Mouse (Mus musculus): ENCODE measurements at regions not wholly inside any gene's neighbourhood (a gene's known extent, or its start where the extent isn't known, plus 50 kb on each side); places are given as distances from the start of the nearest gene placed in this dataset.

- DNase-seq (ENCODE audit: low spot score) (no peak), ATAC-seq (replicated peaks; ENCODE audit: low FRiP score, low read depth) (no peak)
- Histone ChIP-seq H3K4me3 (replicated peaks; ENCODE audit: low read depth, low read length) (no peak overlapping the region), H3K4me2 (ENCODE audit: low read length) (no peak overlapping the region), H3K4me1 (replicated peaks; ENCODE audit: insufficient read depth, low read length) (no peaks in the 10 kb centered on the region), H3K27me3 (ENCODE audit: insufficient read depth, low read length) (no peaks in the 10 kb centered on the region), H3K36me3 (ENCODE audit: insufficient read depth, low read length) (no peaks in the 10 kb centered on the region), H3K9me3 (replicated peaks; ENCODE audit: low read length) (no peaks in the 10 kb centered on the region), H3K9ac (ENCODE audit: low read depth, low read length) (no peak overlapping the region), H3K27ac (no peak overlapping the region)
- no peak for TF ChIP-seq CTCF (IDR thresholded peaks at IDR 0.05; ENCODE audit: low read depth)
Measured at GRCm38 (mm10) chr14:73807169-73807568, 146.1 kb downstream of the Gm21750 start.

- WGBS: 57% methylated on average over 6 of the region's 6 CpGs
- Histone ChIP-seq H3K36me3 (ENCODE audit: insufficient read depth, low read length) (no peaks in the 10 kb centered on the region), H3K4me1 (replicated peaks; ENCODE audit: insufficient read depth, low read length) (no peaks in the 10 kb centered on the region), H3K9me3 (replicated peaks; ENCODE audit: low read length) (no peaks in the 10 kb centered on the region), H3K9ac (ENCODE audit: low read depth, low read length) (no peak overlapping the region), H3K27me3 (ENCODE audit: insufficient read depth, low read length) (no peaks in the 10 kb centered on the region), H3K4me3 (replicated peaks; ENCODE audit: low read depth, low read length) (no peak overlapping the region), H3K4me2 (ENCODE audit: low read length) (no peak overlapping the region), H3K27ac (no peak overlapping the region)
- ATAC-seq (replicated peaks; ENCODE audit: low FRiP score, low read depth) (no peak), DNase-seq (ENCODE audit: low spot score) (peak; percentile 15)
- no peak for TF ChIP-seq CTCF (IDR thresholded peaks at IDR 0.05; ENCODE audit: low read depth)
Measured at GRCm38 (mm10) chr14:73838890-73839289, 177.9 kb downstream of the Gm21750 start.

GRCm38 (mm10) chr14:73861782-73862181 is 200.8 kb downstream of the Gm21750 start:
- 30% methylated on average over 2 of the region's 2 CpGs for whole genome bisulfite sequencing
- H3K9ac ChIP-seq (ENCODE audit: low read depth, low read length): no peak overlapping the region
- H3K4me2 ChIP-seq (ENCODE audit: low read length): no peak overlapping the region
- H3K4me1 ChIP-seq (replicated peaks; ENCODE audit: insufficient read depth, low read length): no peaks in the 10 kb centered on the region
- no peaks in the 10 kb centered on the region for H3K27me3 ChIP-seq (ENCODE audit: insufficient read depth, low read length)
- H3K4me3 ChIP-seq (replicated peaks; ENCODE audit: low read depth, low read length): no peak overlapping the region
- DNase-seq (ENCODE audit: low spot score) (peak; percentile 38), ATAC-seq (replicated peaks; ENCODE audit: low FRiP score, low read depth) (no peak)
- no peaks in the 10 kb centered on the region for H3K36me3 ChIP-seq (ENCODE audit: insufficient read depth, low read length)
- H3K9me3 ChIP-seq (replicated peaks; ENCODE audit: low read length): no peaks in the 10 kb centered on the region
- H3K27ac ChIP-seq: no peak overlapping the region
- no peak for TF ChIP-seq CTCF (IDR thresholded peaks at IDR 0.05; ENCODE audit: low read depth)

- Histone ChIP-seq H3K4me2 (ENCODE audit: low read length) (no peak overlapping the region), H3K4me3 (replicated peaks; ENCODE audit: low read depth, low read length) (no peak overlapping the region), H3K27me3 (ENCODE audit: insufficient read depth, low read length) (no peaks in the 10 kb centered on the region), H3K9me3 (replicated peaks; ENCODE audit: low read length) (no peaks in the 10 kb centered on the region), H3K36me3 (ENCODE audit: insufficient read depth, low read length) (no peaks in the 10 kb centered on the region), H3K27ac (no peak overlapping the region), H3K4me1 (replicated peaks; ENCODE audit: insufficient read depth, low read length) (no peaks in the 10 kb centered on the region), H3K9ac (ENCODE audit: low read depth, low read length) (no peak overlapping the region)
- DNase-seq (ENCODE audit: low spot score) (peak; percentile 54), ATAC-seq (replicated peaks; ENCODE audit: low FRiP score, low read depth) (peak; percentile 54; the same call in 1 of the 2 replicates)
- no peak for TF ChIP-seq CTCF (IDR thresholded peaks at IDR 0.05; ENCODE audit: low read depth)
Measured at GRCm38 (mm10) chr14:73874337-73874736, 213.3 kb downstream of the Gm21750 start.

GRCm38 (mm10) chr14:73875916-73876315 is 214.9 kb downstream of the Gm21750 start:
- Histone ChIP-seq H3K27ac (no peak overlapping the region), H3K4me2 (ENCODE audit: low read length) (no peak overlapping the region), H3K36me3 (ENCODE audit: insufficient read depth, low read length) (no peaks in the 10 kb centered on the region), H3K27me3 (ENCODE audit: insufficient read depth, low read length) (no peaks in the 10 kb centered on the region), H3K9ac (ENCODE audit: low read depth, low read length) (no peak overlapping the region), H3K9me3 (replicated peaks; ENCODE audit: low read length) (no peaks in the 10 kb centered on the region), H3K4me1 (replicated peaks; ENCODE audit: insufficient read depth, low read length) (no peaks in the 10 kb centered on the region), H3K4me3 (replicated peaks; ENCODE audit: low read depth, low read length) (no peak overlapping the region)
- DNase-seq (ENCODE audit: low spot score): no peak
- WGBS: 54% methylated on average over 3 of the region's 3 CpGs
- ATAC-seq (replicated peaks; ENCODE audit: low FRiP score, low read depth): no peak
- TF ChIP-seq CTCF (IDR thresholded peaks at IDR 0.05; ENCODE audit: low read depth): no peak

GRCm38 (mm10) chr14:73878267-73878666 is 217.2 kb downstream of the Gm21750 start:
- Histone ChIP-seq H3K9ac (ENCODE audit: low read depth, low read length) (no peak overlapping the region), H3K4me3 (replicated peaks; ENCODE audit: low read depth, low read length) (no peak overlapping the region), H3K27ac (no peak overlapping the region), H3K4me2 (ENCODE audit: low read length) (no peak overlapping the region), H3K36me3 (ENCODE audit: insufficient read depth, low read length) (no peaks in the 10 kb centered on the region), H3K4me1 (replicated peaks; ENCODE audit: insufficient read depth, low read length) (no peaks in the 10 kb centered on the region), H3K9me3 (replicated peaks; ENCODE audit: low read length) (no peaks in the 10 kb centered on the region), H3K27me3 (ENCODE audit: insufficient read depth, low read length) (no peaks in the 10 kb centered on the region)
- TF ChIP-seq CTCF (IDR thresholded peaks at IDR 0.05; ENCODE audit: low read depth): no peak
- 82% methylated on average over 1 of the region's 1 CpGs for WGBS
- DNase-seq (ENCODE audit: low spot score): no peak
- ATAC-seq (replicated peaks; ENCODE audit: low FRiP score, low read depth): no peak

- no peak overlapping the region for H3K4me3 ChIP-seq (replicated peaks; ENCODE audit: low read depth, low read length)
- H3K9me3 ChIP-seq (replicated peaks; ENCODE audit: low read length): no peaks in the 10 kb centered on the region
- H3K27ac ChIP-seq: no peak overlapping the region
- H3K4me2 ChIP-seq (ENCODE audit: low read length): no peak overlapping the region
- no peak overlapping the region for H3K9ac ChIP-seq (ENCODE audit: low read depth, low read length)
- peak; percentile 85 for DNase-seq (ENCODE audit: low spot score)
- no peaks in the 10 kb centered on the region for H3K27me3 ChIP-seq (ENCODE audit: insufficient read depth, low read length)
- WGBS: 45% methylated on average over 3 of the region's 3 CpGs
- 0 out of 2 replicates have a peak, but pooled peaks have one; percentile 40 for ATAC-seq (replicated peaks; ENCODE audit: low FRiP score, low read depth)
- H3K4me1 ChIP-seq (replicated peaks; ENCODE audit: insufficient read depth, low read length): no peaks in the 10 kb centered on the region
- no peak for TF ChIP-seq CTCF (IDR thresholded peaks at IDR 0.05; ENCODE audit: low read depth)
- no peaks in the 10 kb centered on the region for H3K36me3 ChIP-seq (ENCODE audit: insufficient read depth, low read length)
Measured at GRCm38 (mm10) chr14:73878866-73879419, 217.9 kb downstream of the Gm21750 start.
